Mouse (Mus musculus): Measurements from ENCODE around the gene Ldha. TPM values are rescaled to one million over a fixed set of nuclear protein-coding genes. Genes with fewer than 3 reads are reported as not detected.

Ldha gene
- polyA plus RNA-seq, 1 experiment from 2014 or later, result 2,859 TPM

- Histone ChIP-seq H3K27ac (ENCODE audit: poor library complexity, severe bottlenecking) (no peak overlapping the region), H3K9me3 (replicated peaks) (no peaks in the 10 kb centered on the region), H3K9ac (no peak overlapping the region), H3K36me3 (peaks cover 39% of the 10 kb centered on the region), H3K4me2 (no peak overlapping the region), H3K4me3 (no peak overlapping the region), H3K4me1 (replicated peaks) (0 out of 2 replicates have a peak, but pooled peaks cover 3% of the 10 kb centered on the region), H3K27me3 (replicated peaks) (no peaks in the 10 kb centered on the region)
- 71% methylated on average over 3 of the region's 3 CpGs for WGBS
- no peak for ATAC-seq (ENCODE audit: insufficient number of reproducible peaks, low FRiP score)
Measured at GRCm38 (mm10) chr7:46883304-46883703, 42.0 kb downstream of the Ldha start.

GRCm38 (mm10) chr7:46895511-46895910 is 54.2 kb downstream of the Ldha start:
- H3K4me2 ChIP-seq, result no peak overlapping the region
- H3K4me1 ChIP-seq (replicated peaks), result no peaks in the 10 kb centered on the region; the same call in 1 of the 2 replicates
- H3K4me3 ChIP-seq, result no peak overlapping the region
- WGBS, result 77% methylated on average over 3 of the region's 3 CpGs
- H3K9ac ChIP-seq, result no peak overlapping the region
- peaks cover 84% of the 10 kb centered on the region for H3K36me3 ChIP-seq
- H3K27me3 ChIP-seq (replicated peaks), result no peaks in the 10 kb centered on the region
- no peak overlapping the region for H3K27ac ChIP-seq (ENCODE audit: poor library complexity, severe bottlenecking)
- no peak for ATAC-seq (ENCODE audit: insufficient number of reproducible peaks, low FRiP score)
- H3K9me3 ChIP-seq (replicated peaks), result no peaks in the 10 kb centered on the region

GRCm38 (mm10) chr7:46899343-46899742 is 58.1 kb downstream of the Ldha start:
- 64% methylated on average over 3 of the region's 3 CpGs for WGBS
- H3K4me3 ChIP-seq, result no peak overlapping the region
- H3K4me2 ChIP-seq, result no peak overlapping the region
- H3K9ac ChIP-seq, result no peak overlapping the region
- no peaks in the 10 kb centered on the region for H3K27me3 ChIP-seq (replicated peaks)
- H3K9me3 ChIP-seq (replicated peaks), result no peaks in the 10 kb centered on the region
- H3K36me3 ChIP-seq, result peaks cover 68% of the 10 kb centered on the region
- no peak for ATAC-seq (ENCODE audit: insufficient number of reproducible peaks, low FRiP score)
- no peak overlapping the region for H3K27ac ChIP-seq (ENCODE audit: poor library complexity, severe bottlenecking)
- H3K4me1 ChIP-seq (replicated peaks), result peaks cover 1% of the 10 kb centered on the region; the same call in 1 of the 2 replicates

Other genes starting within 250 kb of the Ldha start
- 9.8 and 11.3 TPM in 2 replicates for gene Sergef, start 201.7 kb upstream of the Ldha start, polyA plus RNA-seq (2016; fragmentation: Nextera tagmentation; extraction: Ambion mirVana)
- not detected in 2 replicates for gene Tph1, start 168.9 kb upstream of the Ldha start, polyA plus RNA-seq (2016; fragmentation: Nextera tagmentation; extraction: Ambion mirVana)
- gene Saal1, start 130.8 kb upstream of the Ldha start, polyA plus RNA-seq (2016; fragmentation: Nextera tagmentation; extraction: Ambion mirVana), result 16.2 and 16.5 TPM in 2 replicates
- 0.20 TPM in 1 of 2 replicates, not detected in the other for gene Saa3, start 125.8 kb upstream of the Ldha start, polyA plus RNA-seq (2016; fragmentation: Nextera tagmentation; extraction: Ambion mirVana)
- not detected in 2 replicates for gene Saa4, start 108.9 kb upstream of the Ldha start, polyA plus RNA-seq (2016; fragmentation: Nextera tagmentation; extraction: Ambion mirVana)
- not detected in 2 replicates for gene Saa1, start 98.5 kb upstream of the Ldha start, polyA plus RNA-seq (2016; fragmentation: Nextera tagmentation; extraction: Ambion mirVana)
- not detected in 2 replicates for gene Saa2, start 89.7 kb upstream of the Ldha start, polyA plus RNA-seq (2016; fragmentation: Nextera tagmentation; extraction: Ambion mirVana)
- 16.4 and 17.4 TPM in 2 replicates for gene Hps5, start 45.4 kb upstream of the Ldha start, polyA plus RNA-seq (2016; fragmentation: Nextera tagmentation; extraction: Ambion mirVana)
- gene Gtf2h1, start 45.4 kb upstream of the Ldha start, polyA plus RNA-seq (2016; fragmentation: Nextera tagmentation; extraction: Ambion mirVana), result 32.5 and 33.1 TPM in 2 replicates
- gene Ldhc, start 19.7 kb downstream of the Ldha start, polyA plus RNA-seq (2016; fragmentation: Nextera tagmentation; extraction: Ambion mirVana), result not detected in 2 replicates
- gene Tsg101, start 78.5 kb downstream of the Ldha start, polyA plus RNA-seq (2016; fragmentation: Nextera tagmentation; extraction: Ambion mirVana), result 185 and 190 TPM in 2 replicates
- gene Uevld, start 117.1 kb downstream of the Ldha start, polyA plus RNA-seq (2016; fragmentation: Nextera tagmentation; extraction: Ambion mirVana), result 10.0 TPM in 2 replicates
- gene Gm9999, start 142.1 kb downstream of the Ldha start, polyA plus RNA-seq (2016; fragmentation: Nextera tagmentation; extraction: Ambion mirVana), result not detected in 2 replicates
- gene Spty2d1, start 166.9 kb downstream of the Ldha start, polyA plus RNA-seq (2016; fragmentation: Nextera tagmentation; extraction: Ambion mirVana), result 19.4 and 19.8 TPM in 2 replicates
- 19.2 and 22.0 TPM in 2 replicates for gene Tmem86a, start 209.1 kb downstream of the Ldha start, polyA plus RNA-seq (2016; fragmentation: Nextera tagmentation; extraction: Ambion mirVana)